Mouse (Mus musculus) thymus, postnatal 25 days (tissue): ENCODE measurements around the gene Ndst4.

Source experiments
- DNase-seq: peaks from one replicate; pipeline ENCODE4 v3.0.0; 2022

Ndst4 gene

GRCm38 (mm10) chr3:125403601-125404396 lies at the start of gene Ndst4:
Ndst4 (plus strand) TSS chr3:125404076.
- DNase-seq: no peak

- DNase-seq: no peak
Observed at GRCm38 (mm10) chr3:125397443-125397842, 6.4 kb upstream of the Ndst4 start.

DNA sequence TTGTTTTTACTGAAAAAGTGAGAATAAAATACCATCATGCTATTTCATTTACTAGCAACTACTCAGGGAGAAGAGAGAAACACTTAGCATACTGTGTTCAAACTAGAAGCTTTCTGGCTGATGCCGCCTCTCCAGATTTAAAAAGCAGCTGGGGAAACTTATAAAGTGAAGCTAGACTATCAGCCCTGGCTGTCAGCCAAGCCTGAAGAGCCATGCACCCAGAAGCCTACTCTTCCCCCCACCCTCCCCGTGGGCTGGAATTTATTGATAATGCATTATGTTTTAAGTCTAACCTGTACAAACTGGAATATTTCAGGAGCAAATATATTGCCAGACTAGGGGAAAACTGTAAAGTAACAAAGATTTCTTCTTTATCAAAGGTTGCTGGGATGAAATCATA lies 2.6 kb downstream of the Ndst4 start:
- no peak for DNase-seq

DNA sequence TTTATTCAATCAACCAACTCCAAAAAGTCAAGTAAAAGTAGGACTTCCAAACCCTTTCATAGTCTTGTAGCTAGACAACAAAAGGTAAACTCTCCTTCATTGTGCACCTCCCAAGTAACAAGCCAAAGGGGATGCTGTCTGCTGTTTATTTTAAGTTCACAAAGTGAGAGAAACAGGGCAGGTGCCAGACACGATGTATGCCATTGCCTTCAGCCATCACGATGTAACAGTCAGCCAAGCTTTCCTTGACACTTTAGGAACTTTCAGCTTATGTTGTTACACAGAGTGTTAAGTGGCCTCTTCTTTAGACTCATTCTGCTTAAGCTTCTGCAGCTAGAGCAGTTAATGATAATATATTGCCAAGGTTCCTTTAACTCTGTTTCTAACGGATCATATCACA lies 3.1 kb downstream of the Ndst4 start:
- DNase-seq: no peak

- no peak for DNase-seq
Observed at GRCm38 (mm10) chr3:125466894-125467652, 63.2 kb downstream of the Ndst4 start.

DNA sequence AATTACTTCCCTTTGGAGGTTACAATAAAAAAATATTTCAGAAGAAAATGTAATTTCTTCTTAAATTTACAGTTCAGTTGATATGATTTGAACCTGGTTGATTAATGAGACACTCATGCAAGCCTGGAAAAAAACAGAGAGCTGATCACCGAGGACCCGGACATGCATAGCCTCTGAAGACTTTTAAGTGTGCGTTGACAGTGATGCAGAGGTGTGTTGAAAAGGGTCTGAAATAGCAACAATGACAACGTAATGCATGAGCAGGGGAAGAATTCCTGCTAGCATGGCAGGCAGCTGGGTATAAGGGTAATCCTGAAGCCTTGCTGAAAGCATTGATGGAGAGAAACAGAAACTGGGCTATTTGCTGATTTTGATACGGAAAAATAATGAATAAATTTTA lies 106.2 kb downstream of the Ndst4 start:
- no peak for DNase-seq

DNA sequence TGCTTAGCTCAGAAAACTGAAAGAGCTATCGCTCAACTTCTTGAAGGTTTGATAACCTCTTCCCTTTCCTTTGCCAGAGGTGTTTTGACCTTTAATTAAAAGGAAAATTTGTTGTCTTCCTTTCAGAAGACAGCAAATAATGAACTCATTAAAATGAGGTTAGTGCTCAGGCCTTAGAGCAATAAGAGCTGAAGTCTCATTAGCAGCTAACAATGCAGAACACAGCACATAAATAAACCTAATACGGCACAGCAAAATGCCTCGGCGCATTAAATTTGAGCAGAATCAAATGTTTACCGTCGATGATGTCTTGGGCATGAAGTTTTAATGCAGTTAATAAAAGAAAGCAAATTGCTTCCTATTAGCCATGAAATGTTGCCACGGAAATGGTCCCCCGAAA lies 129.5 kb downstream of the Ndst4 start:
- no peak for DNase-seq

GRCm38 (mm10) chr3:125570602-125571001 lies 166.7 kb downstream of the Ndst4 start:
- no peak for DNase-seq

- DNase-seq: no peak
Observed at GRCm38 (mm10) chr3:125632233-125632632, 228.4 kb downstream of the Ndst4 start.

- no peak for DNase-seq
Observed at GRCm38 (mm10) chr3:125655009-125655635, 251.2 kb downstream of the Ndst4 start.

DNA sequence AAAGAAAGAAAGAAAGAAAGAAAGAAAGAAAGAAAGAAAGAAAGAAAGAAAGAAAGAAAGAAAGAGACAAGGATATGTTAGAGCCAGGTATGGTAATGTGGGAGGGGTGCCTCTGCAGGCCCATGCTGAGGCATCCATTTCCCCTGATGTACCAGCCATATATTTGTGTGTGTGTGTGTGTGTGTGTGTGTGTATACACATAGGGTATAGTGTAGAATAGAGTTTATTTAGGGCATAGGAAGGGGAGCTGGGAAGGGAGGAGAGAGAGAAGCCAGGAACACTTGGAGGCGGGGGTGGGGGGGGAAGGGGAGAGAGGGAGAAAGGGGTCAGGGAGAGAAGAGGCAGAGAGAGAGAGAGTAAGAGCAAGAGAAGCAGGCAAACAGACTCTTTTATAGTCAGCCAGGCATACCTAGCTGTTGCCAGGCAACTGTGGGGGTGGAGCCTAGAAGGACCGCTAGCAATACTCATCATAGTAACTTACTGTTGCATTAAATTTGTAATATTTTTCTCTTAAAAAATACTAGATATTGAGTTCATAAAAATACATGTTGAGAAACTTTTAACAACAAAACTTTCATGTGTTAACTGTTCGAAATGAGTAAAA lies 256.3 kb downstream of the Ndst4 start:
- no peak for DNase-seq

- DNase-seq: no peak
Observed at GRCm38 (mm10) chr3:125660884-125661532, 257.1 kb downstream of the Ndst4 start.

DNA sequence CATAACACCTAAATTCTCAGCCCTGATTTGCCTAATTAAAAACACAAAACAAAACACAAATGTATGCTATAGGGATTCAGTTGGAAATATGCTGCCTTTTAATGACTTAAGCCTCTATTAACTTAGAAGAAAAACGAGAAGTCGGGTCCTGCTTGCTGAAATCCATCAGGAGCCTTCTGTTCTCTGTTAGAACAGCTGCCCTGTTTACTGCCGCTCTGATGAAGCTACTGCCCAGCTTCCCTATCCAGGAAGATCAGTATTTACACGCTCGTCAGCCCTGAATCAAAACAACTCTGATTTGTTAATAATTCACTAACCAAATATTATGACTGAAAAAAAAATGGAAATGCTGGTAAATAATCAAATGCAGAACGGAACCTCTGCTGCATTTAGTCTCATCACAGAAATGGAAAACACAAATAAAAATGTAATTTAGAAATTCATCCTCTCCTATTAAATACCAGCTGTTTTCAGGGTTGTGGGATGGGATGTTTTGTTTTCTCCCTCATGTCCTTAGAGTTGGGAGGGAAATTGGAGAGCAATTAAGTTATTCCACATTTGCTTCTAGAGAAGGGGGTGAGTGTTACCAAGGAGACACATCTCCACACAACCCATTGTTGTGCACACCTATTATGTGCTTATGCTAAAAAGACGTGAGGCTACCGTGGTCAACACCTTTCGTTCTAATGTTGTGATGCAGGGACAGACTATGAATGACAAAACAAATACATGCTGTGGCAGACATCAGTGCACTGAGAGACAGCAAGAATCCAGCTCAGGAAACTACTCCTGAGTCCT lies 270.3 kb downstream of the Ndst4 start:
- no peak for DNase-seq

GRCm38 (mm10) chr3:125675211-125675896 lies 271.5 kb downstream of the Ndst4 start:
- DNase-seq: no peak

DNA sequence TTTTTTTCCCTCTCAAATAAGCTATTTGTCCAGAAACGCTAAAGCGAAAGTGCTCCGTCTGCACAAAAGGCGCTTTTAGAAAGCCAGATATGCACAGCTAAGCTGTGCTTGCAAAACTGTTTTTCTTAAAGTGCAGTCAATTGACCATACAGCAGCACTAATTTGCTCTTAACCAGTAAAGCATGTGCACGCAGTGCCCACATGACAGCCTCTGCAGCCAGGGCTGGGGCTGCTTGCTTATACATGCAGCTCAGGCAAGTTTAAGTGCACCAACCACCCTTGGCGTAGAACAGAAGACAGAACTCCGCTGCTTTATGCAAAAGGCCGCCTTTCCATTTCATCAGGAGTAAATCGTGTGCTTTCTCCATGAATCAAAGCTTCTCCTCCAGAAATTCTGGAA lies 275.0 kb downstream of the Ndst4 start:
- DNase-seq: no peak

DNA sequence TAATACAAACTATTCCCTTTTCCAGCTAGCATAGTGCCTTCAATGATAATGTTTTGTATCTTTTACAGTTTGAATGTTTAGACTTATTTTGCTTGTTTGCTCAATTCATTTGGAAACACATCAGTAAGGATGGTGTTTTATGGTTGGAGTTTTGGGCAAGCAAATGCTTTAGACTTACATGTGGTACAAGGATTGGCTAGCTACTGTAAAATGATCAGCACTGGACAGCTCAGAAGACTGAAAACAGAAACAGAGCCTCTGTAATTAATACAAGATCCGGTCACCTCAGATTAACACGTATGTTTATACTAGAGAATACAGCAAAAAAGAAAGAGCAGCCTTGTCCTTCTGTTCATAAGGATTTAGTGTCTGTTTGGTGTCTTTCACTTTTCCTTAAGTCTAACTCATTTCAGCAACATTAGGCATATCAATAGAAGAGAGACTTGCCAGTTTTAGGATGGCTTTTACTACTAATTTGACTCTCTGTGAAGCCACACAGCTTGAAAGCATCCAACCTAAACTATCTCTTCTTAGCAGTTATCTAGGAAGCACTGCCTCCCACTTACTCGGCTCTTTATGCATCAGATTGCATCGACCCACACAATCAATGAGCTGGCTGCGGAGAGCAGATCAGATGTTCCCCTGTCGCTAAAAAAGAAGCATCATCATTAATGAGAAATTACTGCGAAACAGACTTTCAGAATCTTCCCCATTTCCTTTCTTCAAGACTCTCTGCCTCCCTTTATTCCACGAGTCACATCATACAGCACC lies 279.8 kb downstream of the Ndst4 start:
- DNase-seq: no peak

GRCm38 (mm10) chr3:125684583-125684982 lies 280.7 kb downstream of the Ndst4 start:
- DNase-seq: no peak

GRCm38 (mm10) chr3:125687601-125688000 lies 283.7 kb downstream of the Ndst4 start:
- no peak for DNase-seq

DNA sequence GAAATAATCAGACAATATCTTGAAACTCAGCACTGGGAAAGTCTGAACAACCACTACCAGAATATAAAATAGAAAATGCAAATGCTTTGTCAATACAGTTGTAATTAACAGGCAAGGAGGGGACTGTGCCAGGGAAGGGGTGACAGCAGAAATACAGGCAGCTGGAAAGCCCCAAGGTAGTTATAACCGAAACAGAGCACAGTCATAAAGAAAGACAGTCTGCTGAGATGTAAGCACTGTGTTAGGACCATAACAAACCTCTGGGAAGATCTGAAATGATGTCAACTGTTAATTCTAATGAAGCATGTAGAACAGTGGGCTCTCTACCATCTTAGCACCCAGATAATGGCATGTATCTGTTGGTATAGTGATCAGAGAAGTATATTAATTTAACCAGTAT lies 287.1 kb downstream of the Ndst4 start:
- no peak for DNase-seq

DNA sequence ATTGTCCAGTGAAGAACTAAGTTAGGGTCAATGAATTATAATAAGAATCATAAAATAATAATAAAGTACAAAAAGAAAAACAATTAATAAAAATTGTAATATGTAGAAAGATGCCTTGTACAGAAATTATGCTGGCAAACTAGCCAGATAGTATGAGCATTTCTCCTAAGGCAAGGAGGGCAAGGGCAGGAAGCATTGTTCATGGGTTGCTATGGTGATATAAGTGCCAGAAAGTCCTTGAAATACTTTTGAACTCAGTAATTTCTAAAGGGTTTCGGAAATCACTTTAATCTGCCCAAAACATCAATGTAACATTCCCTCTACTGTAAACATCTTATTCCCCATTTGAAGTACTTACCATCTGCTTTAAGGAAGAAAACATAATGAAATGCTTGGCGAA lies 319.1 kb downstream of the Ndst4 start:
- no peak for DNase-seq

DNA sequence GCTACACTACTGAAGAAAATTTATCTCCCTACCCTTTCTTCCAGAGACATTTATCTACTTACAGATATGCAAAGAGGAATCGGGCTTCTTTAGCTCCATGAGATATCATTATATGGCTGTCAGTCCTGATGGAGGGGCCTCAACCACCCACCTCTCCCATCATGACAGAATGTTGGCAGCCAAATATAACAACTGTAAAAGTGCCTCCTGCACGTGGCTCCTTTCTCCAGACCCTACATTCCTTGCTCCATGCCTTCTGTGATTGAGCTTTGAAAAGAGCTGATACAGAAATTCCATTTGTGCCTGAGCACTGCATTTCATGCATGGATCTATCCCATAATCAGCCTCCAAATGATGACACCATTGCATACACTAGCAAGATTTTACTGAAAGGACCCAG lies 331.1 kb downstream of the Ndst4 start:
- DNase-seq: no peak
